8 mouse cellular contexts compared by ENCODE assay signal in genomic region chr11:101226065-101226701, GRCm38 (mm10). TPM values are rescaled to one million over a fixed set of nuclear protein-coding genes. Genes with fewer than 3 reads are reported as not detected.
DNase-seq lines count a peak whose midpoint lies in the region; ATAC-seq and TF ChIP-seq lines count a peak whose summit lies in the region.

Gene Ezh1, minus strand, starts transcription at chr11:101226463.

- TF ChIP-seq POLR2A in thymus, adult 2 months (IDR thresholded peaks at IDR 0.05; ENCODE audit: control insufficient read depth, extremely low read depth, insufficient read depth, low read length, poor library complexity): peak; percentile 59; the same call in 1 of the 2 replicates

- no peaks in the 10 kb centered on the region for H3K36me3 ChIP-seq in hindbrain, embryonic 10.5 days
- no peaks in the 10 kb centered on the region for H3K36me3 ChIP-seq in lung, embryonic 16.5 days (ENCODE audit: control insufficient read depth, insufficient read depth, low read length)
- H3K36me3 ChIP-seq in thymus, adult 2 months (ENCODE audit: control insufficient read depth, insufficient read depth, low read length): no peaks in the 10 kb centered on the region

- H3K4me1 ChIP-seq in hindbrain, embryonic 10.5 days (replicated peaks): peaks cover 36% of the 10 kb centered on the region
- H3K4me1 ChIP-seq in lung, embryonic 16.5 days (replicated peaks; ENCODE audit: control insufficient read depth, insufficient read depth, low read length): peaks cover 32% of the 10 kb centered on the region
- peaks cover 4% of the 10 kb centered on the region for H3K4me1 ChIP-seq in thymus, adult 2 months (replicated peaks; ENCODE audit: control insufficient read depth, insufficient read depth, low read length)

- peak; percentile 87 for DNase-seq in NIH3T3 (ENCODE audit: low read depth)
- DNase-seq in cerebellum, adult 9-11 months: peak; percentile 94
- peak; percentile 71 to 94 for DNase-seq in frontal cortex, adult 2 months (ENCODE audit: extremely low spot score in 1 of 2, low spot score in 1 of 2)
- DNase-seq in hindbrain, embryonic 10.5 days (ENCODE audit: low spot score): peak; percentile 84
- peak; percentile 84 for DNase-seq in layer of hippocampus, adult 9-11 months
- DNase-seq in ovary, adult 18-20 months (ENCODE audit: low spot score): peak; percentile 79
- peak; percentile 93 for DNase-seq in thymus, adult 2 months

- peak within 1 kb of the TSS; percentile 88 for H3K4me3 ChIP-seq in hindbrain, embryonic 10.5 days
- H3K4me3 ChIP-seq in lung, embryonic 16.5 days (ENCODE audit: low read length): peak within 1 kb of the TSS; percentile 82
- peak within 1 kb of the TSS; percentile 64 for H3K4me3 ChIP-seq in thymus, adult 2 months (ENCODE audit: control insufficient read depth, insufficient read depth, low read length)

- 3% methylated on average over 56 of the region's 56 CpGs for WGBS in hindbrain, embryonic 10.5 days
- under 1% methylated on average over 37 of the region's 56 CpGs for WGBS in lung, embryonic 16.5 days
- 1% methylated on average over 56 of the region's 56 CpGs for WGBS in thymus, adult 2 months

- peak within 1 kb of the TSS; percentile 77 for H3K4me2 ChIP-seq in lung, embryonic 16.5 days (ENCODE audit: low read depth, low read length)

- H3K27ac ChIP-seq in hindbrain, embryonic 10.5 days: peak within 1 kb of the TSS; percentile 89
- H3K27ac ChIP-seq in lung, embryonic 16.5 days (ENCODE audit: low read length): peak within 1 kb of the TSS; percentile 74
- H3K27ac ChIP-seq in thymus, adult 2 months (ENCODE audit: control insufficient read depth, insufficient read depth, low read length): no peak within 1 kb of the TSS

- TF ChIP-seq CTCF in thymus, adult 2 months (IDR thresholded peaks at IDR 0.05; ENCODE audit: borderline replicate concordance, control insufficient read depth, extremely low read depth, insufficient read depth, low read length, poor library complexity): peak; percentile 61; the same call in 1 of the 2 replicates

- H3K9me3 ChIP-seq in hindbrain, embryonic 10.5 days: no peaks in the 10 kb centered on the region
- H3K9me3 ChIP-seq in lung, embryonic 16.5 days (ENCODE audit: control insufficient read depth, low read length): no peaks in the 10 kb centered on the region

- peak within 1 kb of the TSS; percentile 89 for H3K9ac ChIP-seq in lung, embryonic 16.5 days (ENCODE audit: low read length)

- peak; percentile 94 for ATAC-seq in lung, embryonic 16.5 days (ENCODE audit: low read depth)

- peaks cover 9% of the 10 kb centered on the region; the same call in 1 of the 2 replicates for H3K27me3 ChIP-seq in hindbrain, embryonic 10.5 days (ENCODE audit: insufficient read depth, poor library complexity, severe bottlenecking)
- H3K27me3 ChIP-seq in lung, embryonic 16.5 days (ENCODE audit: control insufficient read depth, insufficient read depth, low read depth, low read length): no peaks in the 10 kb centered on the region
- no peaks in the 10 kb centered on the region for H3K27me3 ChIP-seq in thymus, adult 2 months (ENCODE audit: control insufficient read depth, insufficient read depth, low read length)

RNA-seq across cellular contexts. Expression of gene Ezh1, which starts in this region (rescaled TPM):
- 44.8 and 50.3 TPM in 2 replicates for polyA plus RNA-seq in frontal cortex, adult 2 months (2012; rRNA removed)
- polyA plus RNA-seq in hindbrain, embryonic 10.5 days (2016; fragmentation: Nextera tagmentation; extraction: Ambion mirVana): 13.1 TPM in 2 replicates
- 19.4 and 20.8 TPM in 2 replicates for polyA plus RNA-seq in lung, embryonic 16.5 days (2015; fragmentation: Nextera tagmentation; extraction: Ambion mirVana)
- 38.8 and 43.3 TPM in 2 replicates for polyA plus RNA-seq in thymus, adult 2 months (2012; rRNA removed)
